In genomic region chr12:112875225-112876013, GRCm38 (mm10) we compare ENCODE assay signal across 8 mouse cellular contexts. TPM values are rescaled to one million over a fixed set of nuclear protein-coding genes. Genes with fewer than 3 reads are reported as not detected.
DNase-seq lines count a peak whose midpoint lies in the region; ATAC-seq and TF ChIP-seq lines count a peak whose summit lies in the region.

No protein-coding gene starts in this region.

- no peak overlapping the region for H3K27ac ChIP-seq in ES-Bruce4 (ENCODE audit: insufficient read depth, low read length)
- H3K27ac ChIP-seq in forebrain, embryonic 13.5 days = no peak overlapping the region
- no peak overlapping the region for H3K27ac ChIP-seq in liver, embryonic 15.5 days (replicated peaks)
- H3K27ac ChIP-seq in neural tube, embryonic 12.5 days = no peak overlapping the region
- H3K27ac ChIP-seq in stomach, embryonic 16.5 days (ENCODE audit: low read length) = peak overlapping the region; percentile 15; the same call in 1 of the 2 replicates

- no peaks in the 10 kb centered on the region for H3K27me3 ChIP-seq in ES-Bruce4 (ENCODE audit: control insufficient read depth, insufficient read depth, low read length, poor library complexity, severe bottlenecking)
- peaks cover 90% of the 10 kb centered on the region for H3K27me3 ChIP-seq in forebrain, embryonic 13.5 days
- H3K27me3 ChIP-seq in liver, embryonic 15.5 days = peaks cover 95% of the 10 kb centered on the region
- H3K27me3 ChIP-seq in neural tube, embryonic 12.5 days (replicated peaks) = peaks cover 79% of the 10 kb centered on the region
- H3K27me3 ChIP-seq in stomach, embryonic 16.5 days (ENCODE audit: control insufficient read depth, insufficient read depth, low read length) = peaks cover 57% of the 10 kb centered on the region

- H3K9ac ChIP-seq in ES-Bruce4 (ENCODE audit: low read depth, poor library complexity, severe bottlenecking) = no peak overlapping the region
- H3K9ac ChIP-seq in forebrain, embryonic 13.5 days = no peak overlapping the region
- H3K9ac ChIP-seq in liver, embryonic 15.5 days = no peak overlapping the region
- no peak overlapping the region for H3K9ac ChIP-seq in neural tube, embryonic 12.5 days
- H3K9ac ChIP-seq in stomach, embryonic 16.5 days (ENCODE audit: low read length) = no peak overlapping the region

- H3K4me3 ChIP-seq in ES-Bruce4 (ENCODE audit: low read depth, low read length) = no peak overlapping the region
- no peak overlapping the region for H3K4me3 ChIP-seq in forebrain, embryonic 13.5 days
- no peak overlapping the region for H3K4me3 ChIP-seq in liver, embryonic 15.5 days (replicated peaks)
- no peak overlapping the region for H3K4me3 ChIP-seq in neural tube, embryonic 12.5 days
- H3K4me3 ChIP-seq in stomach, embryonic 16.5 days (replicated peaks; ENCODE audit: low read length) = no peak overlapping the region

- 23% methylated on average over 16 of the region's 16 CpGs for WGBS in forebrain, embryonic 13.5 days
- WGBS in large intestine, adult 2 months = 25% methylated on average over 16 of the region's 16 CpGs
- 16% methylated on average over 16 of the region's 16 CpGs for WGBS in liver, embryonic 15.5 days (ENCODE audit: insufficient replicate concordance)
- 23% methylated on average over 16 of the region's 16 CpGs for WGBS in neural tube, embryonic 12.5 days
- WGBS in stomach, embryonic 16.5 days = 23% methylated on average over 16 of the region's 16 CpGs

- no peaks in the 10 kb centered on the region for H3K9me3 ChIP-seq in ES-Bruce4 (replicated peaks; ENCODE audit: control insufficient read depth, insufficient read depth, low read length, poor library complexity, severe bottlenecking)
- no peaks in the 10 kb centered on the region for H3K9me3 ChIP-seq in forebrain, embryonic 13.5 days (replicated peaks)
- no peaks in the 10 kb centered on the region for H3K9me3 ChIP-seq in liver, embryonic 15.5 days (replicated peaks)
- no peaks in the 10 kb centered on the region for H3K9me3 ChIP-seq in neural tube, embryonic 12.5 days
- no peaks in the 10 kb centered on the region for H3K9me3 ChIP-seq in stomach, embryonic 16.5 days (replicated peaks; ENCODE audit: control insufficient read depth, low read length)

- no peak for TF ChIP-seq EP300 in ES-Bruce4 (IDR thresholded peaks at IDR 0.05; ENCODE audit: insufficient read depth, low read depth, low read length)

- peak; percentile 68 for DNase-seq in c-Kit-positive CD71-positive TER-119-positive erythroid progenitor cells, embryonic 14.5 days (ENCODE audit: low spot score)
- DNase-seq in heart, postnatal 14 days = peak; percentile 94 to 96
- peak; percentile 55 for DNase-seq in large intestine, adult 2 months (ENCODE audit: low read depth, low spot score)

- TF ChIP-seq POLR2A in ES-Bruce4 (IDR thresholded peaks at IDR 0.05; ENCODE audit: insufficient read depth, low read length) = no peak

- TF ChIP-seq CTCF in ES-Bruce4 (IDR thresholded peaks at IDR 0.05; ENCODE audit: low read depth, low read length) = peak; percentile 87

- no peaks in the 10 kb centered on the region for H3K36me3 ChIP-seq in ES-Bruce4 (ENCODE audit: control insufficient read depth, insufficient read depth, low read length, poor library complexity, severe bottlenecking)
- no peaks in the 10 kb centered on the region for H3K36me3 ChIP-seq in forebrain, embryonic 13.5 days (ENCODE audit: poor library complexity, severe bottlenecking)
- no peaks in the 10 kb centered on the region for H3K36me3 ChIP-seq in liver, embryonic 15.5 days (replicated peaks)
- no peaks in the 10 kb centered on the region for H3K36me3 ChIP-seq in neural tube, embryonic 12.5 days
- H3K36me3 ChIP-seq in stomach, embryonic 16.5 days (ENCODE audit: control insufficient read depth, insufficient read depth, low read length) = no peaks in the 10 kb centered on the region

- no peaks in the 10 kb centered on the region for H3K4me1 ChIP-seq in ES-Bruce4 (ENCODE audit: control insufficient read depth, insufficient read depth, low read length)
- peaks cover 25% of the 10 kb centered on the region for H3K4me1 ChIP-seq in forebrain, embryonic 13.5 days
- peaks cover 27% of the 10 kb centered on the region for H3K4me1 ChIP-seq in liver, embryonic 15.5 days (replicated peaks)
- peaks cover 25% of the 10 kb centered on the region for H3K4me1 ChIP-seq in neural tube, embryonic 12.5 days
- peaks cover 42% of the 10 kb centered on the region for H3K4me1 ChIP-seq in stomach, embryonic 16.5 days (ENCODE audit: control insufficient read depth, insufficient read depth, low read length)

- intact Hi-C loops in heart, postnatal 14 days (cut with DNase I) = loop anchor here (2.0 to 10.0 kb wide), 3 partner anchors 55 to 199 kb away; partner anchors contain the start of gene Tex22

- H3K4me2 ChIP-seq in forebrain, embryonic 13.5 days = no peak overlapping the region
- no peak overlapping the region for H3K4me2 ChIP-seq in liver, embryonic 15.5 days
- H3K4me2 ChIP-seq in neural tube, embryonic 12.5 days (replicated peaks) = no peak overlapping the region
- H3K4me2 ChIP-seq in stomach, embryonic 16.5 days (ENCODE audit: low read depth, low read length) = no peak overlapping the region

- peak; percentile 66; the same call in 1 of the 2 replicates for ATAC-seq in forebrain, embryonic 13.5 days
- ATAC-seq in liver, embryonic 15.5 days (ENCODE audit: insufficient read depth) = peak; percentile 19; the same call in 1 of the 2 replicates
- ATAC-seq in neural tube, embryonic 12.5 days (ENCODE audit: low FRiP score, low read depth) = peak; percentile 54
- peak; percentile 48 for ATAC-seq in stomach, embryonic 16.5 days (ENCODE audit: insufficient read depth, low FRiP score)

RNA-seq across cellular contexts. Expression of gene Gpr132, which starts 7.4 kb away (rescaled TPM):
- polyA plus RNA-seq in ES-Bruce4 (2011; ENCODE audit: insufficient read depth, insufficient read length, low read depth, missing spikeins) = 0.64 and 0.93 TPM in 2 replicates
- polyA plus RNA-seq in forebrain, embryonic 13.5 days (2015; fragmentation: Nextera tagmentation; extraction: Ambion mirVana) = not detected in 2 replicates
- 1 to 10 TPM in 1 of 2 experiments, under 1 TPM in 1; 0.22 to 2.0 TPM for total RNA-seq in heart, postnatal 14 days (2021)
- 6.2 and 8.6 TPM in 2 replicates for polyA plus RNA-seq in large intestine, adult 2 months (2012; rRNA removed)
- 0.26 and 0.32 TPM in 2 replicates for polyA plus RNA-seq in liver, embryonic 15.5 days (2015; fragmentation: Nextera tagmentation; extraction: Ambion mirVana)
- not detected in 2 replicates for polyA plus RNA-seq in neural tube, embryonic 12.5 days (2016; fragmentation: Nextera tagmentation; extraction: Ambion mirVana)
- 0.15 and 0.22 TPM in 2 replicates for polyA plus RNA-seq in stomach, embryonic 16.5 days (2015; fragmentation: Nextera tagmentation; extraction: Ambion mirVana)

RNA-seq across cellular contexts. Expression of gene Cdca4, which starts 46.2 kb away (rescaled TPM):
- polyA plus RNA-seq in ES-Bruce4 (2011; ENCODE audit: insufficient read depth, insufficient read length, low read depth, missing spikeins) = 58.9 and 59.1 TPM in 2 replicates
- 123 and 134 TPM in 2 replicates for polyA plus RNA-seq in forebrain, embryonic 13.5 days (2015; fragmentation: Nextera tagmentation; extraction: Ambion mirVana)
- 10 to 100 TPM in 1 of 2 experiments, 1 to 10 TPM in 1; 7.8 to 12.1 TPM for total RNA-seq in heart, postnatal 14 days (2021)
- polyA plus RNA-seq in large intestine, adult 2 months (2012; rRNA removed) = 25.2 and 26.2 TPM in 2 replicates
- polyA plus RNA-seq in liver, embryonic 15.5 days (2015; fragmentation: Nextera tagmentation; extraction: Ambion mirVana) = 62.9 and 67.0 TPM in 2 replicates
- polyA plus RNA-seq in neural tube, embryonic 12.5 days (2016; fragmentation: Nextera tagmentation; extraction: Ambion mirVana) = 103 and 109 TPM in 2 replicates
- polyA plus RNA-seq in stomach, embryonic 16.5 days (2015; fragmentation: Nextera tagmentation; extraction: Ambion mirVana) = 87.7 and 87.9 TPM in 2 replicates

RNA-seq across cellular contexts. Expression of gene Jag2, which starts 54.2 kb away (rescaled TPM):
- polyA plus RNA-seq in ES-Bruce4 (2011; ENCODE audit: insufficient read depth, insufficient read length, low read depth, missing spikeins) = 47.6 and 50.9 TPM in 2 replicates
- polyA plus RNA-seq in forebrain, embryonic 13.5 days (2015; fragmentation: Nextera tagmentation; extraction: Ambion mirVana) = 4.1 TPM in 2 replicates
- 10 to 100 TPM; 32.1 to 32.4 TPM for total RNA-seq in heart, postnatal 14 days (2021)
- polyA plus RNA-seq in large intestine, adult 2 months (2012; rRNA removed) = 4.6 and 6.0 TPM in 2 replicates
- 0.21 and 0.32 TPM in 2 replicates for polyA plus RNA-seq in liver, embryonic 15.5 days (2015; fragmentation: Nextera tagmentation; extraction: Ambion mirVana)
- 9.7 and 10.5 TPM in 2 replicates for polyA plus RNA-seq in neural tube, embryonic 12.5 days (2016; fragmentation: Nextera tagmentation; extraction: Ambion mirVana)
- 5.1 and 6.4 TPM in 2 replicates for polyA plus RNA-seq in stomach, embryonic 16.5 days (2015; fragmentation: Nextera tagmentation; extraction: Ambion mirVana)
